Mouse (Mus musculus) liver, adult 2 months (tissue): ENCODE results near the gene Dapk2. TPM values are rescaled to one million over a fixed set of nuclear protein-coding genes. Genes with fewer than 3 reads are reported as not detected.

Experiments
- DNase-seq: peaks from one replicate; pipeline ENCODE4 v3.0.0-alpha.2; 2011; ENCODE audit warnings: low read depth, low spot score; ENCODE audit errors: extremely low read depth
- H3K27ac ChIP-seq: fragments of 200-500 bp; replicated peaks from 2 replicates; pipeline ENCODE4 v1.5.1; 2012; ENCODE audit warnings: low read depth, mild to moderate bottlenecking, control low read depth, inconsistent platforms, low read length; ENCODE audit not compliant: insufficient read depth
- H3K27me3 ChIP-seq: fragments of 200-500 bp; 2 replicates; pipeline ENCODE4 v1.6.1; 2012; ENCODE audit warnings: mild to moderate bottlenecking, moderate library complexity, low read length, inconsistent platforms; ENCODE audit not compliant: control insufficient read depth, insufficient read depth
- H3K36me3 ChIP-seq: fragments of 200-500 bp; 2 replicates; pipeline ENCODE4 v1.6.1; 2012; ENCODE audit warnings: low read length, inconsistent platforms; ENCODE audit not compliant: control insufficient read depth, insufficient read depth
- H3K4me1 ChIP-seq: fragments of 200-500 bp; 2 replicates; pipeline ENCODE4 v1.6.1; 2011; ENCODE audit warnings: low read length; ENCODE audit not compliant: control insufficient read depth, insufficient read depth
- H3K4me3 ChIP-seq: fragments of 200-500 bp; 2 replicates; pipeline ENCODE4 v1.5.1; 2011; ENCODE audit warnings: low read depth, mild to moderate bottlenecking, control low read depth, low read length, moderate library complexity; ENCODE audit not compliant: insufficient read depth
- H3K79me2 ChIP-seq: fragments of 200-500 bp; 2 replicates; pipeline ENCODE4 v1.6.1; 2012; ENCODE audit warnings: inconsistent platforms, mild to moderate bottlenecking, low read length, moderate library complexity; ENCODE audit not compliant: control insufficient read depth, insufficient read depth
- H3K9ac ChIP-seq: fragments of 200-500 bp; 2 replicates; pipeline ENCODE4 v1.6.1; 2012; ENCODE audit warnings: low read depth, mild to moderate bottlenecking, control low read depth, inconsistent platforms, low read length
- CTCF ChIP-seq: fragments of 200-500 bp; IDR thresholded peaks from 2 replicates; pipeline ENCODE4 v1.5.1; 2011; ENCODE audit warnings: low read depth, low read length, control low read depth
- POLR2A ChIP-seq: fragments of 200-500 bp; IDR thresholded peaks from 2 replicates; pipeline ENCODE4 v1.6.1; 2011; ENCODE audit warnings: low read length, control low read depth; ENCODE audit not compliant: insufficient read depth; ENCODE audit errors: extremely low read depth
- WGBS: fragments of 180-500 bp; shearing (Covaris S2); methylation state at CpG from one replicate; pipeline ENCODE4 v1.1.7; 2018; 5-methylcytosine and 5-hydroxymethylcytosine counted together
- polyA plus RNA-seq: library from polyadenylated mRNA; depleted of rRNA; stranded (reverse); fragments of >200 nt; gene quantifications from 2 replicates; pipeline ENCODE4 v1.2.3, GENCODE M21; 2012
- total RNA-seq: library from RNA; depleted of rRNA; stranded (reverse); fragments of >200 nt; gene quantifications from 2 replicates; pipeline ENCODE4 v1.2.3, GENCODE M21; 2014

Gene Dapk2
- total and polyA plus RNA-seq, 2 experiments: 6.2 to 9.6 TPM

DNA sequence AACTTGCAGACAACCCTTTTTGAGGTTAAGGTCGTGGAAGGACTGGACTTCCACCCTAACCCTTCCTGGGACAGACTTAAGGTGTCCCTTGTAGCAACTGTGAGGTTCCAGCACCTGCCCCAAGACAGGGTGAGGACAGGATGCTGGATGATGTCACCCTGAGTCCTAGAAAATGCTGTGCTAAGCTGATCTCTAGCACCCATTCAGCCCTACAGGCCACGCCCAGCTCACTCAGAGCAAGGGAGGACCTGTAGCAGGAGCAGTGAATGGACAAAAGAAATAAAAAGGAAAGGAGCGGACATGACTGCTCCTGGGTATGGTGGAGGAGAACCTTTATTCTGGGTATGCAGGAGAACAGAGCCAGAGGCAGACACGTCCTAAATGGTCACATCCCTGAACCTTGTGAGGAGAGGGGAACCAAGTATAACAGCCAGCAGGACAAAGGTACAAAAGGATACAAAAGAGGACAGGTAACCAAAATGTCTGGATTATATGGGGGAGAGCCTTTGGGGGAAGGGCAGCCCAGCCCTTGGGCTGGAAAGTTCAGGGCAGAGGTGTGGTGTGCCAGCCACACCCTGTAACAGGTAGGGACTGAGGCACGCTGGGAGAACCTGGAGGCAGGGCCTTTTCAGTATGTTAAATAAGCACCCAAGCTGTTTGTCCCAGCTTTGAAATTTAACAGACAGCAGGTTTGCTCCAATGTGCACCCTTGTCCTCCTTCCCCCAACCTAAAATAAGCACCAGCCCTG is 67.9 kb downstream of the Dapk2 start:
- Histone ChIP-seq H3K4me1 (no peaks in the 10 kb centered on the region), H3K36me3 (peaks cover 9% of the 10 kb centered on the region; the same call in 1 of the 2 replicates), H3K4me3 (no peak overlapping the region), H3K27ac (no peak overlapping the region), H3K9ac (no peak overlapping the region), H3K27me3 (no peaks in the 10 kb centered on the region), H3K79me2 (no peaks in the 10 kb centered on the region)
- no peak for DNase-seq
- 91% methylated on average over 5 of the region's 5 CpGs for WGBS
- TF ChIP-seq CTCF (no peak), POLR2A (no peak)

- H3K27me3 ChIP-seq: no peaks in the 10 kb centered on the region
- no peak overlapping the region for H3K9ac ChIP-seq
- no peak for TF ChIP-seq POLR2A
- no peak for TF ChIP-seq CTCF
- DNase-seq: no peak
- H3K36me3 ChIP-seq: peaks cover 3% of the 10 kb centered on the region; the same call in 1 of the 2 replicates
- WGBS: 81% methylated on average over 2 of the region's 2 CpGs
- no peaks in the 10 kb centered on the region for H3K79me2 ChIP-seq
- no peaks in the 10 kb centered on the region for H3K4me1 ChIP-seq
- no peak overlapping the region for H3K27ac ChIP-seq
- no peak overlapping the region for H3K4me3 ChIP-seq
These were observed 70.6 kb downstream of the Dapk2 start for GRCm38 (mm10) chr9:66228456-66229151.

DNA sequence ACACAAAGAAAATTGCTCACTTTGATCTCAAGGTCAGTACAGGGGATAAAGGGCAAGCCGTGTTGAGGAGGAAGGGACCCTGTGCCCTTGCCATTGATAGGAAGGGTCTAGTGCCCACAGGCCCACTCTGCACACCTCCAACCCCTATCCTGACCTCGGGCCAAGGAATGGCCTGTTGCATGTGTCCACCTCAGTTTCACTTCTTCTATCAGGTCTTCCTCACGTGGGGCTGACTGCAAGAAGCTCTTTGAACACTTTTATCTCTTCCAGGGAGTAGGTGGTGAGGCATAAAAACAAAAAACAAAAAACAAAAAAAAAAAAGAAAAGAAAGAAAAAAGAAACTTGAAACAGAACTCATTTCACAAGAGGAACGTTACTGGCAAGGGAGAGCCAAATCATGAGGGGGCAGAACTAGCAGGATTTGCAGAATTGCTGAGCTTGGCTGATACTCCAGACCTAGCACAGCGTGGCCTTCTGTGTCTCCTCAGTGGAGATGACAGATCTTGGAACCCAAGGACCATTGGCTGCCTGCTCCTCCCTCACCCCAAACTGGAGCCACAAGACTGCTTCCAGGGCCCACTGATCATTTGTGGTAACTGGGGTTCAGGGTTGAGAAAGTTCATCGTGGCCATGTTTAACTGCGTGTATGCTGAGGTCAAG is 73.9 kb downstream of the Dapk2 start:
- no peak overlapping the region for H3K27ac ChIP-seq
- peak; percentile 30 for DNase-seq
- no peak overlapping the region for H3K9ac ChIP-seq
- peaks cover 16% of the 10 kb centered on the region; the same call in 1 of the 2 replicates for H3K36me3 ChIP-seq
- no peaks in the 10 kb centered on the region for H3K4me1 ChIP-seq
- 76% methylated on average over 7 of the region's 7 CpGs for WGBS
- no peak for TF ChIP-seq POLR2A
- no peak for TF ChIP-seq CTCF
- no peaks in the 10 kb centered on the region for H3K27me3 ChIP-seq
- no peak overlapping the region for H3K4me3 ChIP-seq
- no peaks in the 10 kb centered on the region for H3K79me2 ChIP-seq

- Histone ChIP-seq H3K79me2 (no peaks in the 10 kb centered on the region), H3K27me3 (no peaks in the 10 kb centered on the region), H3K9ac (no peak overlapping the region), H3K27ac (no peak overlapping the region), H3K36me3 (peaks cover 13% of the 10 kb centered on the region; the same call in 1 of the 2 replicates), H3K4me1 (no peaks in the 10 kb centered on the region; the same call in 1 of the 2 replicates), H3K4me3 (no peak overlapping the region)
- TF ChIP-seq POLR2A (no peak), CTCF (no peak)
- 90% methylated on average over 2 of the region's 2 CpGs for WGBS
- no peak for DNase-seq
These were observed 78.6 kb downstream of the Dapk2 start for GRCm38 (mm10) chr9:66236615-66237014.

DNA sequence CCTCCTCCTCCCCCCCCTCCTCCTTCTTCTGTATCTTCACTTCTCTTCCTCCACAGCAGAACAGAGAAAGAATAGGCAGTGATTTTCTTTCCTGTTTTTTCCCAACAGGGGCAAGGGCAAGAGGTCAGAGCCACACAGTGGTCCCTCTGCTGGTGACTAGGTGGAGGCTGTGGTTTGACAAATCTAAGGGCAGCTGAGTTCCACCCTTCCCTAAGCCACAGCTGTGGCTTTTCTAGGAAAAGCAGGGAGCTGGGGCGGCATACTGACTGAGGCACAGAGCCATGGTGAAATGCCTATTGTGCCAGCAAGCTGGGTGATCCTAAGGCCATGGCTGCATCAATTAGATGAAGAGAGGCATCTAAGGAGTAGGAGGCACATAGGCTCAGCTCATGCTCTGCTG is 79.7 kb downstream of the Dapk2 start:
- 21% methylated on average over 1 of the region's 1 CpGs for WGBS
- Histone ChIP-seq H3K4me1 (peaks cover 2% of the 10 kb centered on the region), H3K9ac (no peak overlapping the region), H3K4me3 (no peak overlapping the region), H3K27ac (no peak overlapping the region), H3K79me2 (no peaks in the 10 kb centered on the region), H3K27me3 (no peaks in the 10 kb centered on the region), H3K36me3 (peaks cover 13% of the 10 kb centered on the region; the same call in 1 of the 2 replicates)
- no peak for DNase-seq
- no peak for TF ChIP-seq POLR2A
- TF ChIP-seq CTCF: peak; percentile 21; the same call in 1 of the 2 replicates
